Mouse (Mus musculus): ENCODE data around the gene Srsf6. TPM values are rescaled to one million over a fixed set of nuclear protein-coding genes. Genes with fewer than 3 reads are reported as not detected.

Srsf6 gene
- polyA plus RNA-seq, 1 experiment from 2014 or later, result 175 TPM

GRCm38 (mm10) chr2:162985923-162986322 lies 54.6 kb downstream of the Srsf6 start:
- no peaks in the 10 kb centered on the region for H3K9me3 ChIP-seq (ENCODE audit: control insufficient read depth, low read length)
- no peaks in the 10 kb centered on the region for H3K4me1 ChIP-seq (ENCODE audit: control insufficient read depth, insufficient read depth, low read length)
- DNase-seq (peak; percentile 66), ATAC-seq (ENCODE audit: low FRiP score, low TSS enrichment) (no peak; the same call in 1 of the 2 replicates)
- no peak overlapping the region for H3K4me3 ChIP-seq (replicated peaks; ENCODE audit: low read depth, low read length)
- H3K9ac ChIP-seq (replicated peaks; ENCODE audit: low read length), result no peak overlapping the region
- WGBS, result 39% methylated on average over 3 of the region's 3 CpGs
- no peak overlapping the region for H3K4me2 ChIP-seq (ENCODE audit: low read length)
- no peaks in the 10 kb centered on the region for H3K27me3 ChIP-seq (ENCODE audit: control insufficient read depth, insufficient read depth, low read length)
- H3K36me3 ChIP-seq (ENCODE audit: control insufficient read depth, insufficient read depth, low read length), result no peaks in the 10 kb centered on the region
- H3K27ac ChIP-seq (replicated peaks; ENCODE audit: low read depth, low read length), result no peak overlapping the region

Other genes with a start within 250 kb of the Srsf6 start
- 1.6 and 3.0 TPM in 2 replicates for gene L3mbtl1, start 11.9 kb downstream of the Srsf6 start, polyA plus RNA-seq (2014; fragmentation: Nextera tagmentation; extraction: Ambion mirVana)
- gene Sgk2, start 55.8 kb downstream of the Srsf6 start, polyA plus RNA-seq (2014; fragmentation: Nextera tagmentation; extraction: Ambion mirVana), result 0.12 TPM in 1 of 2 replicates, not detected in the other
- 34.0 and 50.2 TPM in 2 replicates for gene Ift52, start 85.8 kb downstream of the Srsf6 start, polyA plus RNA-seq (2014; fragmentation: Nextera tagmentation; extraction: Ambion mirVana)
- 2.4 and 4.2 TPM in 2 replicates for gene Mybl2, start 123.2 kb downstream of the Srsf6 start, polyA plus RNA-seq (2014; fragmentation: Nextera tagmentation; extraction: Ambion mirVana)
- not detected in 2 replicates for gene Gtsf1l, start 156.3 kb downstream of the Srsf6 start, polyA plus RNA-seq (2014; fragmentation: Nextera tagmentation; extraction: Ambion mirVana)